Mouse (Mus musculus): ENCODE measurements around the gene Lrp8. TPM values are rescaled to one million over a fixed set of nuclear protein-coding genes. Genes with fewer than 3 reads are reported as not detected.

The Lrp8 gene
- polyA plus RNA-seq, 1 experiment from 2014 or later = 33.5 TPM

DNA sequence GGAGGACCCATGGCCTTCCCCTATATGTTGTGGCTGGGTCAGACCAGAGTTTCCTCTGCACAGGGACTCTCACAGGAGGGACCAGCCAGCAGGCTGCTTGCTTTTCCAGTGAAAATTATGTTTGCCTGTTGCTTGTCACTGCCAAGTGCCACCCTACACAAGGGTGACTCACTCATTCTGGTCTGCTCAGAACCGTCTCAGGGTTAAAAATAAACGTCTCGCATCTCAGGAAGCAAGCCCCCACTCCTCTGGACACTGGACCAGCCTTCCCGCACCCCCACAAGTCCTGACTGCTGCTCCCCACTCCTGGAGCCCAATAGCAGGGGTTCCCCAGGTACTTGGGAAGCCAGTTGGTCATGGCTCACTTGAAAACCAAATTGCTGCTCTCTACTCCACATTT is 14.4 kb downstream of the Lrp8 start:
- no peak for ATAC-seq
- no peak overlapping the region for H3K4me2 ChIP-seq (ENCODE audit: low read length)
- H3K27me3 ChIP-seq (replicated peaks; ENCODE audit: control insufficient read depth, insufficient read depth, low read length) = no peaks in the 10 kb centered on the region
- no peak overlapping the region for H3K9ac ChIP-seq (ENCODE audit: low read length)
- no peak for DNase-seq (ENCODE audit: low spot score)
- no peak overlapping the region for H3K4me3 ChIP-seq (ENCODE audit: low read depth, low read length)
- no peaks in the 10 kb centered on the region for H3K9me3 ChIP-seq (replicated peaks; ENCODE audit: control insufficient read depth, low read length)
- H3K4me1 ChIP-seq (ENCODE audit: control insufficient read depth, insufficient read depth, low read length) = peaks cover 67% of the 10 kb centered on the region
- H3K27ac ChIP-seq (ENCODE audit: low read depth, low read length) = peak overlapping the region; percentile 64; the same call in 1 of the 2 replicates
- WGBS = 84% methylated on average over 4 of the region's 4 CpGs
- peaks cover 32% of the 10 kb centered on the region for H3K36me3 ChIP-seq (ENCODE audit: control insufficient read depth, insufficient read depth, low read length)

GRCm38 (mm10) chr4:107817463-107817862 is 15.4 kb downstream of the Lrp8 start:
- 4% methylated on average over 6 of the region's 6 CpGs for WGBS
- H3K4me2 ChIP-seq (ENCODE audit: low read length) = peak overlapping the region; percentile 13; the same call in 1 of the 2 replicates
- H3K27ac ChIP-seq (ENCODE audit: low read depth, low read length) = peak overlapping the region; percentile 84
- H3K9me3 ChIP-seq (replicated peaks; ENCODE audit: control insufficient read depth, low read length) = no peaks in the 10 kb centered on the region
- no peaks in the 10 kb centered on the region for H3K27me3 ChIP-seq (replicated peaks; ENCODE audit: control insufficient read depth, insufficient read depth, low read length)
- H3K4me3 ChIP-seq (ENCODE audit: low read depth, low read length) = no peak overlapping the region
- H3K36me3 ChIP-seq (ENCODE audit: control insufficient read depth, insufficient read depth, low read length) = peaks cover 25% of the 10 kb centered on the region
- H3K9ac ChIP-seq (ENCODE audit: low read length) = peak overlapping the region; percentile 22; the same call in 1 of the 2 replicates
- ATAC-seq (peak; percentile 78), DNase-seq (ENCODE audit: low spot score) (peak; percentile 94)
- H3K4me1 ChIP-seq (ENCODE audit: control insufficient read depth, insufficient read depth, low read length) = peaks cover 72% of the 10 kb centered on the region

DNA sequence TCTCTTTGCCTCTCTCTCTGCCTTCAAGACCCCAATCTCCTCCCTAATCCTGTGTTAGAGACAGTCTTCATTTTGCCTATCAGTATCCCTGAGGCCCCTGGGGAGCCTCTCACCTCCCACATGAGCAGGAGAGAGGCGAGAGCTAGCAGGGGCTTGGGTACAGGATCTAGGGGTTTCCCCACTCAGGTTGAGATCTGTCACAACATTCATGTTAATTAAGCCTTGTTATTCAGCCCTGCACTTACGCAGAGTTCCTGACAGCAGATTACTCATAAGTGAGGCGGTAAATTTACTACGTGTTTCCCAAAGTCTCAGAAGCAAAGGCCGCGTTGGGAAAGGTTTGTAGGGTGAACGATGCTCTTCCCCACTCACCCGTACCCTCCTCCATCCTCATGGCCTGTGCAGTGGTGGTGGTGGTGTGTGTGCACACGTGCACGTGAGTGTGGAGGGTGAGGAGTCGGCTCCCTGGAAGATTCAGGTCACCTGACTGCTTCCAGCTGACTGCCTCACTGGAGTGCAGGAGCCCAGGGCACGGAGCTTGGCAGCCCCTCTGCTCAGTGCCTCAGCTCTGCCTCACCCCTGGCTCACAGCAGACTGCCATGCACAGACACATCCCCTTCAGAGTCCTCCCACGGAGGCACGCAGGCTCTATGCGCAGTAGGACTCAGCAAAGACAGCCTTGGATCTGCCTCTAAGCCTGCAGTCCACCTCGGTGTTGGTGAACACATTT is 18.1 kb downstream of the Lrp8 start:
- WGBS = 25% methylated on average over 16 of the region's 16 CpGs
- Histone ChIP-seq H3K4me2 (ENCODE audit: low read length) (peak overlapping the region; percentile 10; the same call in 1 of the 2 replicates), H3K36me3 (ENCODE audit: control insufficient read depth, insufficient read depth, low read length) (peaks cover 10% of the 10 kb centered on the region; the same call in 1 of the 2 replicates), H3K4me3 (ENCODE audit: low read depth, low read length) (no peak overlapping the region), H3K4me1 (ENCODE audit: control insufficient read depth, insufficient read depth, low read length) (peaks cover 86% of the 10 kb centered on the region), H3K9me3 (replicated peaks; ENCODE audit: control insufficient read depth, low read length) (no peaks in the 10 kb centered on the region), H3K27me3 (replicated peaks; ENCODE audit: control insufficient read depth, insufficient read depth, low read length) (no peaks in the 10 kb centered on the region), H3K27ac (ENCODE audit: low read depth, low read length) (peak overlapping the region; percentile 83), H3K9ac (ENCODE audit: low read length) (peak overlapping the region; percentile 33; the same call in 1 of the 2 replicates)
- ATAC-seq = peak; percentile 11; the same call in 1 of the 2 replicates
- no peak for DNase-seq (ENCODE audit: low spot score)

DNA sequence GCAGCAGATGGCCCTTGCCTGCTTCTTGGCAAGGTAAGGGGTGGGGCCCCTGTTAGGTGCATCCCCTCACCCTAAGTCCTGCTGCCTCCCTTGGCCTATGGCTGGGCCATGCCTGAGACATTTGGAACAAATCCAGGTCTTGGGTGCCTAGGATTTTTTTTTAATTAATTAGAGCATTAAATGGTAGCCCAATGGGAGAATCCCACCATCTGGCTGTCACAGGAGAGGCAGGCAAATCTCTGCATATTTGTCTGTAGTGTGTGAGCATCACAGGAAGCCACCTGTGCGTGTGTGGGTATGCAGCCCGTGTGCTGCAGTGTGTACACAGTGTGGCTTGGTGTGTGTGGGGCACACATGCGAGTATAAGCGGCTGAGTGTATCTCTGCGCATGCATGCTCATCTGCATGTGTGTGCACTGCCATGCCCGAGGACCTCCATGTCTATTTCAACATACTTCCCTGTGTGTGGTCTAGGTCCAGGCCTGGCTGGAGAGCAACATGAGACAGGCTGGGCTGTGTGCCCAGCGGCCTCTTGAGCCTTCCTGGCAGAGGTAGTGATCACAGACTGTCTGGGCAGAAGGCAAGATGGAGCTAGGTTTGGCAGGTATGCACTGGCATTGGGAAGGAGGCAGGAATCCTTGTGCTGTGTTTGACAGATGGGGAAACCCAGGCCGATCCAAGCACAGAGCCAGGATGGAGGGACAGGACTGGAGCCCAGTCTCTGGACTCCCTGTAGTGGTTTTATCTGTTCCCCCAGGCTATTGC is 19.0 kb downstream of the Lrp8 start:
- H3K4me2 ChIP-seq (ENCODE audit: low read length) = peak overlapping the region; percentile 10; the same call in 1 of the 2 replicates
- H3K9ac ChIP-seq (ENCODE audit: low read length) = peak overlapping the region; percentile 17; the same call in 1 of the 2 replicates
- 56% methylated on average over 8 of the region's 8 CpGs for WGBS
- DNase-seq (ENCODE audit: low spot score) (peak; percentile 77), ATAC-seq (peak; percentile 16; the same call in 1 of the 2 replicates)
- peak overlapping the region; percentile 83 for H3K27ac ChIP-seq (ENCODE audit: low read depth, low read length)
- no peaks in the 10 kb centered on the region for H3K27me3 ChIP-seq (replicated peaks; ENCODE audit: control insufficient read depth, insufficient read depth, low read length)
- peaks cover 5% of the 10 kb centered on the region; the same call in 1 of the 2 replicates for H3K36me3 ChIP-seq (ENCODE audit: control insufficient read depth, insufficient read depth, low read length)
- peaks cover 93% of the 10 kb centered on the region for H3K4me1 ChIP-seq (ENCODE audit: control insufficient read depth, insufficient read depth, low read length)
- no peaks in the 10 kb centered on the region for H3K9me3 ChIP-seq (replicated peaks; ENCODE audit: control insufficient read depth, low read length)
- H3K4me3 ChIP-seq (ENCODE audit: low read depth, low read length) = no peak overlapping the region

DNA sequence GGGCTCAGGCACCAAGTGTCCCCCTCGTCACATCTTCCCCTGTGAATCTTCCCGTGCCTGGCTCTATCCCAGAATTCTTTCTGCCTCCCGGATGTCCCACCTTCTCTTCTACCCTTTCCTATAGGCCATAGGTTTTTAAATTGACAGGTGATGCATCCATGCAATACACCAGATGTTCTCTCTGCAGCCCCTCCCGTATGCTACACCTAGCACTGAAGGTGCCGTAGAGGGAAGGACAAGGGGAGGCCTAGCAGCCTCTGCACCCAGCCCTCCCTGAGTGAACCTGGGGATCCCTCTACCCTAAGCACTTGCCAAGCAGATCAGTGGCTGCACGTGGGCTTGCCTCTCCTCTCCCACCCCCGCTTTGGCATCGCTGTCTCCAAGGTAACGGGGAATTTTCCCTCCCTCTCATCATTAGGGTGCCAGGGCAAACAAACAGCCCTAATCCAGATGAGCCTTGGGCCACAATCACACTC is 20.9 kb downstream of the Lrp8 start:
- Histone ChIP-seq H3K9ac (ENCODE audit: low read length) (peak overlapping the region; percentile 46; the same call in 1 of the 2 replicates), H3K36me3 (ENCODE audit: control insufficient read depth, insufficient read depth, low read length) (peaks cover 6% of the 10 kb centered on the region; the same call in 1 of the 2 replicates), H3K27me3 (replicated peaks; ENCODE audit: control insufficient read depth, insufficient read depth, low read length) (no peaks in the 10 kb centered on the region), H3K4me1 (ENCODE audit: control insufficient read depth, insufficient read depth, low read length) (peaks cover 98% of the 10 kb centered on the region), H3K4me3 (ENCODE audit: low read depth, low read length) (no peak overlapping the region; the same call in 1 of the 2 replicates), H3K9me3 (replicated peaks; ENCODE audit: control insufficient read depth, low read length) (no peaks in the 10 kb centered on the region), H3K4me2 (ENCODE audit: low read length) (peak overlapping the region; percentile 48), H3K27ac (ENCODE audit: low read depth, low read length) (peak overlapping the region; percentile 92)
- ATAC-seq (peak; percentile 73), DNase-seq (ENCODE audit: low spot score) (peak; percentile 93)
- 11% methylated on average over 9 of the region's 9 CpGs for WGBS

DNA sequence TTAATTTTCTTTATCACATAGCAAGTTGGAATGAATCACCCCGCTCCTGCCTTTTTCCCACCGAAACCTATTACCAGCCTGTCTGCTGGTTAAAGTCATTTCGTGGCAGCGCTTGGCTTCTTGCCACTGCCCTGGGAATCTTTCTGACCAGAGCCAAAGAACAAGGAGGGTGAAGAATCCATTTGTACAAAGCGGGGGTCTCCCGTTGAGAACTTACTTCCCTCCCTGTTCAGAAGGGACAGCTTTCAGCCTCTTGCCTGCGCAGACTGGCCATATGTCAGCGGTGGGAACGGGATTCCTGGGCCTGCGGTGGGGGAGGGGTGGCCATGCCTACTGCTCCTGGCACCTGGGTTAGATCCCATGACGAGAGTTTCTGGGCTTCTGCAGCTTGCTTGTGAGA is 21.4 kb downstream of the Lrp8 start:
- Histone ChIP-seq H3K4me3 (ENCODE audit: low read depth, low read length) (peak overlapping the region; percentile 8; the same call in 1 of the 2 replicates), H3K4me2 (ENCODE audit: low read length) (peak overlapping the region; percentile 48), H3K4me1 (ENCODE audit: control insufficient read depth, insufficient read depth, low read length) (peaks cover 98% of the 10 kb centered on the region), H3K27me3 (replicated peaks; ENCODE audit: control insufficient read depth, insufficient read depth, low read length) (no peaks in the 10 kb centered on the region), H3K9me3 (replicated peaks; ENCODE audit: control insufficient read depth, low read length) (no peaks in the 10 kb centered on the region), H3K27ac (ENCODE audit: low read depth, low read length) (peak overlapping the region; percentile 92), H3K36me3 (ENCODE audit: control insufficient read depth, insufficient read depth, low read length) (peaks cover 5% of the 10 kb centered on the region; the same call in 1 of the 2 replicates), H3K9ac (ENCODE audit: low read length) (peak overlapping the region; percentile 46)
- WGBS = 5% methylated on average over 11 of the region's 11 CpGs
- DNase-seq (ENCODE audit: low spot score) (peak; percentile 82), ATAC-seq (peak; percentile 33)

DNA sequence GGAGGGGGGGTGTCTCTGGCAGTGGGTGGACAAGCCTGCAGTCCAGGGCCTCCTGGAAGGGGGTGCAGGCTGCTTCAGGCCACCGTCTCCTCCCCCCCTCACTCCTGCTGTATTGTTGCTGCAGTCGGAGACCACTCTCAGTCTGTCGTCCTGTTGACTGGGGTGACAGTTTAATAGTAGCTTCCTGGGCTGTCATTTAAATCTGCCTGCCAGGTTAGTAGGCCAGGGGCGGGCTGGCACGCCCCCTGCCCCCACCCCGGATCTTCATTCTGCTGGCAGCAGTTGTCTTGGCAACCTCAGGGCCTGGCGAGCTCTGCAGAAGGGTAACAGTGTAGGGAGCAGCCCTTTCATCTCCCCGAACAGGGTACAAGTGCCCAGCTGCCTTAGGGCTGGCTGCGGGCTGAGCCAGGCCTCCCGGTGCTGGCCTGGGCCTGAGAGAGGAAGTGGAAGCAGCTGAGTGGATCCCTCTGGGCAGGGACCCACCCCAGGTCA is 26.7 kb downstream of the Lrp8 start:
- DNase-seq (ENCODE audit: low spot score) = peak; percentile 90
- 3% methylated on average over 10 of the region's 10 CpGs for WGBS
- H3K36me3 ChIP-seq (ENCODE audit: control insufficient read depth, insufficient read depth, low read length) = 0 out of 2 replicates have a peak, but pooled peaks cover 3% of the 10 kb centered on the region

DNA sequence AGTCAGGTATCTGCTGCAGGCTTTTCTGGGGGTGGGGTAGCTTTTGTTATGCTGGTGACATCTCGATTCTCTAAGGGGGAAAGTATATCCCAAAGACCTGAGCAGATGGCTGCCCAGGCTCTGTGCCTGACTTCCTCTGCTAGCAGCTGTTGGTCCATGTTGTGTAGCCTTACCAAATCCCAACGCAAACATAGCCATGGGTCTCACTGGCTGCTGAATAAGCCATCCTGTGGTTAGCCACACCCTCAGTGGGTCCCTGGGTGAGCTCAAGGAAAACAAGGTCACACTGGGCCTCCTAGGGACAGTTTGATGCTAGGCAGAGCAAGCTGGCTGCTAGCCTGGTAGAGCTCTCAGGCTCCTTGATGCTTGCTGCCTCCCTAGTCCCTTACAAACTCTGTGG is 27.6 kb downstream of the Lrp8 start:
- no peak for ATAC-seq
- no peaks in the 10 kb centered on the region for H3K9me3 ChIP-seq (replicated peaks; ENCODE audit: control insufficient read depth, low read length)
- H3K9ac ChIP-seq (ENCODE audit: low read length) = peak overlapping the region; percentile 29; the same call in 1 of the 2 replicates
- no peak overlapping the region for H3K4me2 ChIP-seq (ENCODE audit: low read length)
- no peaks in the 10 kb centered on the region for H3K27me3 ChIP-seq (replicated peaks; ENCODE audit: control insufficient read depth, insufficient read depth, low read length)
- H3K4me1 ChIP-seq (ENCODE audit: control insufficient read depth, insufficient read depth, low read length) = peaks cover 99% of the 10 kb centered on the region
- H3K4me3 ChIP-seq (ENCODE audit: low read depth, low read length) = no peak overlapping the region
- H3K27ac ChIP-seq (ENCODE audit: low read depth, low read length) = peak overlapping the region; percentile 89
- WGBS = 24% methylated on average over 2 of the region's 2 CpGs
- DNase-seq (ENCODE audit: low spot score) = no peak
- peaks cover 4% of the 10 kb centered on the region; the same call in 1 of the 2 replicates for H3K36me3 ChIP-seq (ENCODE audit: control insufficient read depth, insufficient read depth, low read length)

More for the DNA sequence above, 26.7 kb downstream of the Lrp8 start:
- ATAC-seq = peak; percentile 83
- H3K9ac ChIP-seq (ENCODE audit: low read length) = peak overlapping the region; percentile 29
- no peak overlapping the region for H3K4me3 ChIP-seq (ENCODE audit: low read depth, low read length)
- no peaks in the 10 kb centered on the region for H3K9me3 ChIP-seq (replicated peaks; ENCODE audit: control insufficient read depth, low read length)
- H3K4me2 ChIP-seq (ENCODE audit: low read length) = peak overlapping the region; percentile 30
- H3K27ac ChIP-seq (ENCODE audit: low read depth, low read length) = peak overlapping the region; percentile 89
- peaks cover 99% of the 10 kb centered on the region for H3K4me1 ChIP-seq (ENCODE audit: control insufficient read depth, insufficient read depth, low read length)
- H3K27me3 ChIP-seq (replicated peaks; ENCODE audit: control insufficient read depth, insufficient read depth, low read length) = no peaks in the 10 kb centered on the region

All from forebrain, embryonic 14.5 days (tissue).